Mouse (Mus musculus): ENCODE results near the gene C530008M17Rik. TPM values are rescaled to one million over a fixed set of nuclear protein-coding genes. Genes with fewer than 3 reads are reported as not detected.
"Not testable (repeated sequence)": the region's sequence is repeated elsewhere in the genome, so short reads cannot be mapped to it uniquely, and the experiment has no call there.

The C530008M17Rik gene
- total RNA-seq, 1 experiment from 2014 or later: 2.8 TPM

DNA sequence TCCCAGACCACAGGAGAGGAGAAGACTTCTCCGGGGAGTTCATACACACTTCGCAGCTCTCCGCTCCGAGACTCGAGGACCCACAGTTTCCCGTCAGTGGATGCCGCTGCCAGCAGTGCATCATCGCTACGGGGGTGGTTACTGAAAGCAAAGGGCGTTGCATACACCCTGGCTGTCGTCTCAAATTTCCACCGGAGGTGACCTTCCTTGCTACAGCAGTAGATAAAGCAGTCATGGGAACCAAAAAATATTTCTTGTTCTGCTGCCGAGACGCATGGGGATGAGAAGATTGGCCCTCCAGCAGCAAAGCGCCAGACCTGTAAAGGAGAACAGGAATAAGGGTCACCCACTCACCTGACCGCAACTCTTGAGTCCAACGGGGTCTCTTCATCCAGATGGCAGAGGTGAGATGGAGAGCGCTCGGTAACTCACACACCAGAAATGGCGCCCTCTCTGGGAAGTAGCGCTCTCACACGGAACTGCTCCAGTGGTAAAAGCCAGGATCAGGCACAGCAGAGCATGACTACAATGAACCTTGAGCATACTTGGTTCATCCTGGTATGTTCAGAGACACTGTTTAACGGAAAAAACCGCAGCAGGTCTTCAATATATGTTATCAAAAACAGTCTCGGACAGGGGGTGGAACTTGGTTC, 219.9 kb downstream of the C530008M17Rik start:
- ATAC-seq (replicated peaks in 1 of 2; ENCODE audit: insufficient read depth in 1 of 2, low FRiP score in 2 of 2, low TSS enrichment in 1 of 2, low read depth in 1 of 2, poor library complexity in 2 of 2, severe bottlenecking in 2 of 2): no peak

- ATAC-seq (replicated peaks in 1 of 2; ENCODE audit: insufficient read depth in 1 of 2, low FRiP score in 2 of 2, low TSS enrichment in 1 of 2, low read depth in 1 of 2, poor library complexity in 2 of 2, severe bottlenecking in 2 of 2): no peak
These were observed 227.8 kb downstream of the C530008M17Rik start for GRCm38 (mm10) chr5:76884107-76884506.

- no peak for ATAC-seq (replicated peaks in 1 of 2; ENCODE audit: insufficient read depth in 1 of 2, low FRiP score in 2 of 2, low TSS enrichment in 1 of 2, low read depth in 1 of 2, poor library complexity in 2 of 2, severe bottlenecking in 2 of 2)
These were observed 230.7 kb downstream of the C530008M17Rik start for GRCm38 (mm10) chr5:76887011-76887410.

DNA sequence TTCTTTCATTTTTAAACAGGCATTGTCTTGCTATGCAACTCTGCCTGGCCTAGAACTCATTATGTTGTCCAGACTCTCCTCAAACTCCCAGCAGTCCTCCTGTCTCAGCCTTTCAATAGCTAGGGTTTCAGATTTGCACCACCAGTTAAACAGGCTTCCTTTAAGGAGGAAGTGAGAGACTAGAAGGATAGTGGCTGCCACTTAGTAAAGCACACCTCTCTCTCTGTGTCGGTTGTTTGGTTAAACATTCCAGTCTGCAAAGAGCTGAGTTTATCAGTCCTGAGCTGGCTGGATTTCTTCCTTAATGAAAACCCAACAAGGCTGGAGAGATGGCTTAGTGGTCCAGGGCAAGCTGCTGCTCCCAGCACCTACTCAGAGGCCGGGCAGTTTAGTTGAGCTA, 236.3 kb downstream of the C530008M17Rik start:
- no peak for ATAC-seq (replicated peaks in 1 of 2; ENCODE audit: insufficient read depth in 1 of 2, low FRiP score in 2 of 2, low TSS enrichment in 1 of 2, low read depth in 1 of 2, poor library complexity in 2 of 2, severe bottlenecking in 2 of 2)

- no peak for ATAC-seq (replicated peaks in 1 of 2; ENCODE audit: insufficient read depth in 1 of 2, low FRiP score in 2 of 2, low TSS enrichment in 1 of 2, low read depth in 1 of 2, poor library complexity in 2 of 2, severe bottlenecking in 2 of 2)
These were observed 236.8 kb downstream of the C530008M17Rik start for GRCm38 (mm10) chr5:76893084-76893483.

- no peak for ATAC-seq (replicated peaks in 1 of 2; ENCODE audit: insufficient read depth in 1 of 2, low FRiP score in 2 of 2, low TSS enrichment in 1 of 2, low read depth in 1 of 2, poor library complexity in 2 of 2, severe bottlenecking in 2 of 2)
These were observed 245.8 kb downstream of the C530008M17Rik start for GRCm38 (mm10) chr5:76902131-76902530.

DNA sequence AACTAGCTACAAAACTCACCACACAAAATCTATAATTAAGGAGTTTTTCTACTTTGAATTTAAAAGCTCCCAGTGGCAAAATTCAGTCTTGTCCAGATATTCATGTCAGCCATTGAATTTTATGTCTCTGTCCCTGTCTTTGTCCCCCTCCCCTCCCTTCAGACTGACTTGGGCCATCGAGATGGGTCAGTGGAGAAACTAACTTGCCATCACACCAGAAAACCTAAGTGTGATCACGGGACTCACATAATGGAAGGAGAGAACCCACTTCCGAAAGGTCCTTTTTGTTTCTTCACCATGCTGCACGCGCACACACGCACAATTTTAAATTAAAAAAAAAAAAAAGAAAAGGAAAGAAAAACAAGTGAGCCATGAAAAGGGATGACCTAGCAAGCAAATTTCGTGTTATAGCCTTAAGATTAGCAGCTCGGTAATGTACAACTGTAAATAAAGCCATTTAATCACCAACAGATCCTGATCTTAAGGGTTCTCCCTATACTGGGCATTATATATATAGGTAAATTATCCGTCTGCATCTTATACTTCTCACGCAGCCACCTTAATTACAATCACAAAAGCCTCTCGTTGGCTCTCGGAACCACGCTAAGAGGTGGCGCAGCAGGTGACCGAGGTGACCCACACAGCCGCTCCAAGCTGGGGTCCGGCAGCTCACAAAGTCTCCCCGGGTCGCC, 248.5 kb downstream of the C530008M17Rik start:
- ATAC-seq (replicated peaks in 1 of 2; ENCODE audit: insufficient read depth in 1 of 2, low FRiP score in 2 of 2, low TSS enrichment in 1 of 2, low read depth in 1 of 2, poor library complexity in 2 of 2, severe bottlenecking in 2 of 2): peak in 1 of 2 experiments; percentile 3; a peak in 1 of 4 replicates

DNA sequence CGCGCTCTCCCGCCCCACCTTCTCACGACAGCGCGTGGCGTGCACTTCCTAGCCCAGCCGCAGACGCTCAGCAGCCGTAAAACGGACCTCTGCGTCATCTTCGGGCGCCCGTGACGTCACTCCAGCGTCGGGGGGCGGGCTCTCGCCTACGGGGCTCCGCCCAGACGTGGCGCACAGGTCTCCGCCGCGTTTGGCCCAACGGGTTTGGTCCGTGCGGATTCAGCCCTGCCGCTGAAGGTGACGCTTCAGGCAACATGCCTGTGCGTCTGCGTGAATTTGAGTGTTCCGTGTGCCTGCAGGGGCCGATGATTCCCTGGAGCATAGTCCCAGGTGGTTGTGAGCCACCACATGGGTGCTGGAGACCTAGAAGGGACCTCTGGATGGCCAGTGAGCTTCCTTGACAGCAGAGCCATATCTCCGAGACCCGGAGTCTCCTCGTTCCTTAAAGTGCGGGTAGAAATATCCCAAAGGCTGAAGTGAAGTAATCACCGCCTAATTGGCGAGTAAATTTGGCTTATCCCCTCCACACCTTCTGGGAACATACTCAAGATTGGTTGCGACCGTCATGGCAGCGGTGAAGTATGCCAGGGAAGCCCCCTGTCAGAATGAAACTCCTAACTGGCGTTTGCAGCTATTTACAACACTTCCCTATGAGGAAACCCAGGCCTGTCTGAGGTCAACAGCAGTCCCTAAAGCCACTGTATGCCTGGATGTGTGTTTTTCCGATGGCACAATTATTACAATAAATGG, 249.3 kb downstream of the C530008M17Rik start, which contains the start of gene Aasdh:
TSS of gene Aasdh (minus strand) at position 110 of the 750 bp plus-strand sequence.
- peak; percentile 89 to 94 for ATAC-seq (replicated peaks in 1 of 2; ENCODE audit: insufficient read depth in 1 of 2, low FRiP score in 2 of 2, low TSS enrichment in 1 of 2, low read depth in 1 of 2, poor library complexity in 2 of 2, severe bottlenecking in 2 of 2)

- ATAC-seq (replicated peaks in 1 of 2; ENCODE audit: insufficient read depth in 1 of 2, low FRiP score in 2 of 2, low TSS enrichment in 1 of 2, low read depth in 1 of 2, poor library complexity in 2 of 2, severe bottlenecking in 2 of 2): no peak
These were observed 249.8 kb downstream of the C530008M17Rik start for GRCm38 (mm10) chr5:76906155-76906499.

GRCm38 (mm10) chr5:76910807-76911206, 254.5 kb downstream of the C530008M17Rik start:
- ATAC-seq (replicated peaks in 1 of 2; ENCODE audit: insufficient read depth in 1 of 2, low FRiP score in 2 of 2, low TSS enrichment in 1 of 2, low read depth in 1 of 2, poor library complexity in 2 of 2, severe bottlenecking in 2 of 2): no peak

DNA sequence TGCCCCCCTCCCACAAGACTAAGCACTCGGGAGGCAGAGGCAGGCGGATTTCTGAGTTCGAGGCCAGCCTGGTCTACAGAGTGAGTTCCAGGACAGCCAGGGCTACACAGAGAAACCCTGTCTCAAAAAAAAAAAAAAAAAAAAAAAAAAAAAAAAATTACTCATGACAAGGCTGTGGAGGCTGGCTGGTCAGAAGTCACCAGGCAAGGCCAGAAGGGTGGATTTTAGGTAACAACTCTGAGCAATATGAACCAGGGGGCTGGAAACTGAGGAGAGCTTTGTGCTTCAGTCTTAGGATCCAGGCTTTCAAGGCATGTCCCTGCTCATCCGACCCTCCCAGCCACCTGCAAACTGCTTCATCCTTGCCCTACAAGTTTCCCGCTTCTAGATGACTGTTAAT, 256.2 kb downstream of the C530008M17Rik start:
- not testable (repeated sequence) for ATAC-seq (replicated peaks in 1 of 2; ENCODE audit: insufficient read depth in 1 of 2, low FRiP score in 2 of 2, low TSS enrichment in 1 of 2, low read depth in 1 of 2, poor library complexity in 2 of 2, severe bottlenecking in 2 of 2)

- ATAC-seq (replicated peaks in 1 of 2; ENCODE audit: insufficient read depth in 1 of 2, low FRiP score in 2 of 2, low TSS enrichment in 1 of 2, low read depth in 1 of 2, poor library complexity in 2 of 2, severe bottlenecking in 2 of 2): no peak
These were observed 266.5 kb downstream of the C530008M17Rik start for GRCm38 (mm10) chr5:76922833-76923232.

Other genes starting within 250 kb of the C530008M17Rik start
- not detected in 2 replicates for gene Gm7271, start 172.5 kb upstream of the C530008M17Rik start, total RNA-seq (2017)
- 82.3 and 108 TPM in 2 replicates for gene Exoc1, start 127.2 kb upstream of the C530008M17Rik start, total RNA-seq (2017)
- gene Cep135, start 67.8 kb upstream of the C530008M17Rik start, total RNA-seq (2017): 27.1 and 27.4 TPM in 2 replicates
- gene Aasdh, start 249.0 kb downstream of the C530008M17Rik start, total RNA-seq (2017): 16.7 and 55.0 TPM in 2 replicates